Mouse (Mus musculus) CH12.LX (cell line): ENCODE measurements around the gene Hist1h4k. TPM values are rescaled to one million over a fixed set of nuclear protein-coding genes. Genes with fewer than 3 reads are reported as not detected.
"Not testable (repeated sequence)": the region's sequence is repeated elsewhere in the genome, so short reads cannot be mapped to it uniquely, and the experiment has no call there.

Experiments
- DNase-seq: peaks from one replicate; pipeline ENCODE4 v3.0.0-alpha.2; 2013; ENCODE audit errors: extremely low read depth
- H3K27ac ChIP-seq: 2 replicates; pipeline ENCODE4 v1.5.1; 2012; ENCODE audit warnings: low read depth, mild to moderate bottlenecking, control low read depth, moderate library complexity; ENCODE audit not compliant: insufficient read depth
- H3K27me3 ChIP-seq: replicated peaks from 2 replicates; pipeline ENCODE3; 2012; ENCODE audit warnings: inconsistent platforms
- H3K36me3 ChIP-seq, 2 experiments: replicated peaks in 1 of 2; 2 replicates each; pipeline versions ENCODE3 to v1.6.1; 2012; ENCODE audit warnings: inconsistent platforms in 1 of 2, low read length in 1 of 2, mild to moderate bottlenecking in 1 of 2, mixed read lengths in 1 of 2, moderate library complexity in 1 of 2; ENCODE audit not compliant: control insufficient read depth in 1 of 2, insufficient read depth in 1 of 2
- H3K4me1 ChIP-seq, 2 experiments: 2 replicates each; pipeline ENCODE4 v1.6.1; 2012; ENCODE audit warnings: inconsistent platforms in 1 of 2, moderate library complexity in 1 of 2; ENCODE audit not compliant: insufficient read depth in 2 of 2, control insufficient read depth in 1 of 2
- H3K4me2 ChIP-seq: 2 replicates; pipeline ENCODE4 v1.6.1; 2012; ENCODE audit warnings: low read depth, mild to moderate bottlenecking, control low read depth; ENCODE audit not compliant: poor library complexity, insufficient read depth, severe bottlenecking
- H3K4me3 ChIP-seq, 3 experiments: fragments of 150-350 bp in 1 of 3; sonication (generic) in 1 of 3; replicated peaks in 1 of 3; 2 replicates each; pipeline versions ENCODE3 to v1.5.1; 2011 to 2012; ENCODE audit warnings: low read depth in 2 of 3, low read length in 2 of 3, mild to moderate bottlenecking in 2 of 3, moderate library complexity in 2 of 3, control low read depth in 1 of 3, improper control_type of control experiment in 1 of 3, inconsistent platforms in 1 of 3, mixed read lengths in 1 of 3; ENCODE audit not compliant: poor library complexity in 1 of 3
- H3K79me2 ChIP-seq: replicated peaks from 2 replicates; pipeline ENCODE4 v1.6.1; 2012; ENCODE audit warnings: mild to moderate bottlenecking, moderate library complexity; ENCODE audit not compliant: control insufficient read depth, poor library complexity, insufficient read depth, severe bottlenecking; ENCODE audit errors: extremely low read depth
- H3K9ac ChIP-seq: 2 replicates; pipeline ENCODE4 v1.6.1; 2012; ENCODE audit warnings: low read depth, mild to moderate bottlenecking, control low read depth, moderate library complexity; ENCODE audit not compliant: insufficient read depth
- H3K9me3 ChIP-seq: replicated peaks from 2 replicates; pipeline ENCODE3; 2012; ENCODE audit warnings: low read length, inconsistent platforms, mixed read lengths
- BHLHE40 ChIP-seq: IDR thresholded peaks from 2 replicates; pipeline ENCODE4 v1.6.1; 2011; ENCODE audit warnings: mild to moderate bottlenecking, low read depth, low read length, improper control_type of control experiment
- CHD1 ChIP-seq: IDR thresholded peaks from 2 replicates; pipeline ENCODE4 v1.6.1; 2012; ENCODE audit warnings: low read depth, low read length, improper control_type of control experiment, inconsistent platforms
- CTCF ChIP-seq, 2 experiments: IDR thresholded peaks in 1 of 2; conservative IDR thresholded peaks in 1 of 2; 2 replicates each; pipeline ENCODE4 v1.5.1; 2011 to 2012; ENCODE audit warnings: low read depth in 2 of 2, low read length in 2 of 2, improper control_type of control experiment in 1 of 2, inconsistent platforms in 1 of 2, mild to moderate bottlenecking in 1 of 2, moderate library complexity in 1 of 2
- GABPA ChIP-seq: IDR thresholded peaks from 2 replicates; pipeline ENCODE4 v1.6.1; 2012; ENCODE audit warnings: low read depth, low read length, improper control_type of control experiment, inconsistent platforms; ENCODE audit not compliant: insufficient replicate concordance
- HCFC1 ChIP-seq: IDR thresholded peaks from 2 replicates; pipeline ENCODE4 v1.6.1; 2012; ENCODE audit warnings: low read depth, mild to moderate bottlenecking, inconsistent platforms, low read length, improper control_type of control experiment
- MAFK ChIP-seq: IDR thresholded peaks from 2 replicates; pipeline ENCODE4 v1.6.1; 2011; ENCODE audit warnings: low read length, improper control_type of control experiment; ENCODE audit not compliant: insufficient replicate concordance
- MAX ChIP-seq: IDR thresholded peaks from 2 replicates; pipeline ENCODE4 v1.6.1; 2011; ENCODE audit warnings: low read length, improper control_type of control experiment
- MAZ ChIP-seq: IDR thresholded peaks from 2 replicates; pipeline ENCODE4 v1.6.1; 2012; ENCODE audit warnings: low read depth, mild to moderate bottlenecking, inconsistent platforms, low read length, improper control_type of control experiment, moderate library complexity
- MEF2A ChIP-seq: IDR thresholded peaks from 2 replicates; pipeline ENCODE4 v1.6.1; 2014; ENCODE audit warnings: low read depth, mild to moderate bottlenecking, inconsistent platforms, low read length, improper control_type of control experiment, borderline replicate concordance
- NELFE ChIP-seq: IDR thresholded peaks from 2 replicates; pipeline ENCODE4 v1.6.1; 2011; ENCODE audit warnings: low read depth, low read length, improper control_type of control experiment
- NRF1 ChIP-seq: IDR thresholded peaks from 2 replicates; pipeline ENCODE4 v1.6.1; 2014; ENCODE audit warnings: low read depth, mild to moderate bottlenecking, inconsistent platforms, low read length, improper control_type of control experiment, moderate library complexity
- POLR2A ChIP-seq: IDR thresholded peaks from 2 replicates; pipeline ENCODE4 v1.6.1; 2011; ENCODE audit warnings: low read depth, mild to moderate bottlenecking, improper control_type of control experiment, low read length
- POLR2AphosphoS2 ChIP-seq: IDR thresholded peaks from 2 replicates; pipeline ENCODE4 v1.6.1; 2011; ENCODE audit warnings: low read depth, low read length, improper control_type of control experiment
- RAD21 ChIP-seq: IDR thresholded peaks from 2 replicates; pipeline ENCODE4 v1.6.1; 2011; ENCODE audit warnings: low read depth, mild to moderate bottlenecking, low read length, improper control_type of control experiment, moderate library complexity
- RCOR1 ChIP-seq: conservative IDR thresholded peaks from 2 replicates; pipeline ENCODE4 v1.6.1; 2012; ENCODE audit warnings: low read depth, mild to moderate bottlenecking, inconsistent platforms, low read length, improper control_type of control experiment
- SIN3A ChIP-seq: IDR thresholded peaks from 2 replicates; pipeline ENCODE4 v1.6.1; 2012; ENCODE audit warnings: low read length, improper control_type of control experiment, inconsistent platforms
- TBP ChIP-seq: conservative IDR thresholded peaks from 2 replicates; pipeline ENCODE4 v1.6.1; 2011; ENCODE audit warnings: low read depth, low read length, improper control_type of control experiment
- TCF12 ChIP-seq: IDR thresholded peaks from 2 replicates; pipeline ENCODE4 v1.6.1; 2014; ENCODE audit warnings: low read depth, mild to moderate bottlenecking, inconsistent platforms, low read length, improper control_type of control experiment
- UBTF ChIP-seq: IDR thresholded peaks from 2 replicates; pipeline ENCODE4 v1.6.1; 2012; ENCODE audit warnings: low read depth, mild to moderate bottlenecking, inconsistent platforms, low read length, improper control_type of control experiment, moderate library complexity
- ZMIZ1 ChIP-seq: IDR thresholded peaks from 2 replicates; pipeline ENCODE4 v1.6.1; 2012; ENCODE audit warnings: low read depth, mild to moderate bottlenecking, inconsistent platforms, low read length, improper control_type of control experiment
- dilution Hi-C: fragments of 300-500 bp; cut with MboI; formaldehyde crosslinking; loops from 2 replicates; pipeline ENCODE4 v1.14.3; 2020; ENCODE audit warnings: low sequenced_read_pairs; ENCODE audit not compliant: extremely low pct_unique_long_range_greater_than_20kb, extremely low pct_ligation_motif_present
- in situ Hi-C: fragments of 300-500 bp; cut with MboI; formaldehyde crosslinking; loops from 3 replicates; pipeline ENCODE4 v1.14.3; 2019; ENCODE audit warnings: low sequenced_read_pairs, low pct_ligation_motif_present, low pct_unique_long_range_greater_than_20kb, mixed read lengths
- polyA plus RNA-seq: library from polyadenylated mRNA; unstranded; fragments of >175 nt; gene quantifications from 2 replicates; pipeline ENCODE4 v1.2.1, GENCODE M21; 2012; ENCODE audit warnings: low read depth; ENCODE audit not compliant: insufficient read length
- total RNA-seq, 2 experiments: library from RNA; depleted of rRNA; stranded (reverse); fragments of 300-350 nt in 1 of 2; fragments of >200 nt in 1 of 2; gene quantifications; 2 replicates each; pipeline ENCODE4 v1.2.3; 2012 to 2014

The Hist1h4k gene
- total and polyA plus RNA-seq, 3 experiments, result 13.2 to 4,319 (median 25.4) TPM

GRCm38 (mm10) chr13:21782361-21783254 is 32.3 kb upstream of the Hist1h4k start:
- H3K36me3 ChIP-seq, H3K9me3 ChIP-seq, H3K27me3 ChIP-seq, in situ Hi-C loops, H3K79me2 ChIP-seq, dilution Hi-C loops: not testable (repeated sequence)
- H3K4me3 ChIP-seq, result peak overlapping the region; percentile 2 to 59 (median 43)
- peak overlapping the region; percentile 71 for H3K4me2 ChIP-seq
- peaks cover 0 to 30% of the 10 kb centered on the region in 2 experiments; a peak in 3 of 4 replicates for H3K4me1 ChIP-seq
- H3K27ac ChIP-seq, result peak overlapping the region; percentile 94
- peak overlapping the region; percentile 83 for H3K9ac ChIP-seq
- TF ChIP-seq UBTF (peak; percentile 83; the same call in 1 of the 2 replicates), POLR2A (peak; percentile 97), RCOR1 (peak; percentile 56; the same call in 1 of the 2 replicates), TBP (0 out of 2 replicates have a peak, but pooled peaks have one; percentile 19), SIN3A (peak; percentile 77; the same call in 1 of the 2 replicates), NRF1 (0 out of 2 replicates have a peak, but pooled peaks have one; percentile 19), MEF2A (0 out of 2 replicates have a peak, but pooled peaks have one; percentile 15), MAFK (0 out of 2 replicates have a peak, but pooled peaks have one; percentile 34), TCF12 (peak; percentile 66; the same call in 1 of the 2 replicates), CHD1 (peak; percentile 41; the same call in 1 of the 2 replicates), MAZ (peak; percentile 38; the same call in 1 of the 2 replicates), NELFE (peak; percentile 99; the same call in 1 of the 2 replicates), BHLHE40 (peak; percentile 55; the same call in 1 of the 2 replicates), POLR2AphosphoS2 (peak; percentile 100), HCFC1 (peak; percentile 56), ZMIZ1 (peak; percentile 99)
- DNase-seq, result peak; percentile 76

DNA sequence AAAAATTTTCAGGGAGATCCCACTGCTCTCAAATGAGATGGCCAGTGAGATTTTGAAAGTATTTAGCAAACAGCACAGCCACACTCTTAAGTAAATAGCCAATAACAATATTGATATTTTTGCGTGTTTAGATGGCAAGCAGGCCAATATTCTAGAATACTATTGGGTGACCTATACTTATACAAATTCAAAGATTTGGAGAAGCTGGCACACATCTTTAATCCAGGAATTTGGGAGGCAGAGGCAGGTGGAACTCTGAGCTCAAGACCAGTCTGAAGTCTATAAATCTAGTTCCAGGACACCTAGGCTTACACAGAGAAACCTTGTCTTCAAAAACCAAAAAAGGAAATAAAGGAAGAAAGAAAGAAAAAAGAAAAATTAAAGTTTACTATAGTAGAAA is 31.3 kb upstream of the Hist1h4k start:
- no peaks in the 10 kb centered on the region for H3K9me3 ChIP-seq
- peak; percentile 28 for DNase-seq
- no peaks in the 10 kb centered on the region for H3K27me3 ChIP-seq
- H3K4me3 ChIP-seq, result no peak overlapping the region
- TF ChIP-seq RAD21 (no peak), MAFK (no peak), CTCF (conservative IDR thresholded peaks at IDR 0.05 in 1 of 2, IDR thresholded peaks at IDR 0.05 in 1 of 2; ENCODE audit: low read depth in 2 of 2, low read length in 2 of 2) (no peak), GABPA (no peak), UBTF (no peak), BHLHE40 (no peak), MAX (no peak)
- peaks cover 4 to 36% of the 10 kb centered on the region in 2 experiments; a peak in 3 of 4 replicates for H3K4me1 ChIP-seq
- H3K4me2 ChIP-seq, result no peak overlapping the region
- dilution Hi-C loops, result no loop called here
- H3K9ac ChIP-seq, result no peak overlapping the region; the same call in 1 of the 2 replicates
- no peaks in the 10 kb centered on the region; the same call in 1 of the 2 replicates for H3K79me2 ChIP-seq
- in situ Hi-C loops, result no loop called here
- H3K27ac ChIP-seq, result no peak overlapping the region
- no peaks in the 10 kb centered on the region for H3K36me3 ChIP-seq
